Mouse (Mus musculus): ENCODE results near the gene Gm10719.
"Not testable (repeated sequence)": the region's sequence is repeated elsewhere in the genome, so short reads cannot be mapped to it uniquely, and the experiment has no call there.

Gene Gm10719

DNA sequence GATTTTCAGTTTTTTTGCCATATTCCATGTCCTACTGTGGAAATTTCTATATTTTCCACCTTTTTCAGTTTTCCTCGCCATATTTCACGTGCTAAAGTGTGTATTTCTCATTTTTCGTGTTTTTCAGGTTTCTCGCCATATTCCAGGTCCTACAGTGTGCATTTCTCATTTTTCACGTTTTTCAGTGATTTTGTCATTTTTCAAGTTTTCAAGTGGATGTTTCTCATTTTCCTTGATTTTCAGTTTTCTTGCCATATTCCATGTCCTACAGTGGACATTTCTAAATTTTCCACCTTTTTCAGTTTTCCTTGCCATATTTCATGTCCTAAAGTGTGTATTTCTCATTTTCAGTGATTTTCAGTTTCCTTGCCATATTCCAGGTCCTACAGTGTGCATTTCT lies 8.9 kb downstream of the Gm10719 start:
- not testable (repeated sequence) for DNase-seq

DNA sequence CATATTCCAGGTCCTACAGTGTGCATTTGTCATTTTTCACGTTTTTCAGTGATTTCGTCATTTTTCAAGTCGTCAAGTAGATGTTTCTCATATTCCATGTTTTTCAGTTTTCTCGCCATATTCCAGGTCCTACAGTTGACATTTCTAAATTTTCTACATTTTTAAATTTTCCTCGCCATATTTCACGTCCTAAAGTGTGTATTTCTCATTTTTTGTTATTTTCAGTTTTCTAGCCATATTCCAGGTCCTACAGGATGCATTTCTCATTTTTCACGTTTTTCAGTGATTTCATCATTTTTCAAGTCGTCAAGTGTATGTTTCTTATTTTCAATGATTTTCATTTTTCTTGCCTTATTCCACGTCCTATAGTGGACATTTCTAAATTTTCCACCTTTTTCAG lies 9.5 kb downstream of the Gm10719 start:
- not testable (repeated sequence) for DNase-seq

DNA sequence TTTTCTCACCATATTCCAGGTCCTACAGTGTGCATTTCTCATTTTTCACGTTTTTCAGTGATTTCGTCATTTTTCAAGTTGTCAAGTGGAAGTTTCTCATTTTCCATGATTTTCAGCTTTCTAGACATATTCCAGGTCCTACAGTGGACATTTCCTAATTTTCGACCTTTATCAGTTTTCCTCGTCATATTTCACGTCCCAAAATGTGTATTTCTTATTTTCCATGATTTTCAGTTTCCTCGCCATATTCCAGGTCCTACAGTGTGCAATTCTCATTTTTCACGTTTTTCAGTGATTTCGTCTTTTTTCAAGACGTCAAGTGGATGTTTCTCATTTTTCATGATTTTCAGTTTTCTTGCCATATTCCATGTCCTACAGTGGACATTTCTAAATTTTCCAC lies 10.0 kb downstream of the Gm10719 start:
- DNase-seq, result peak; percentile 49

DNA sequence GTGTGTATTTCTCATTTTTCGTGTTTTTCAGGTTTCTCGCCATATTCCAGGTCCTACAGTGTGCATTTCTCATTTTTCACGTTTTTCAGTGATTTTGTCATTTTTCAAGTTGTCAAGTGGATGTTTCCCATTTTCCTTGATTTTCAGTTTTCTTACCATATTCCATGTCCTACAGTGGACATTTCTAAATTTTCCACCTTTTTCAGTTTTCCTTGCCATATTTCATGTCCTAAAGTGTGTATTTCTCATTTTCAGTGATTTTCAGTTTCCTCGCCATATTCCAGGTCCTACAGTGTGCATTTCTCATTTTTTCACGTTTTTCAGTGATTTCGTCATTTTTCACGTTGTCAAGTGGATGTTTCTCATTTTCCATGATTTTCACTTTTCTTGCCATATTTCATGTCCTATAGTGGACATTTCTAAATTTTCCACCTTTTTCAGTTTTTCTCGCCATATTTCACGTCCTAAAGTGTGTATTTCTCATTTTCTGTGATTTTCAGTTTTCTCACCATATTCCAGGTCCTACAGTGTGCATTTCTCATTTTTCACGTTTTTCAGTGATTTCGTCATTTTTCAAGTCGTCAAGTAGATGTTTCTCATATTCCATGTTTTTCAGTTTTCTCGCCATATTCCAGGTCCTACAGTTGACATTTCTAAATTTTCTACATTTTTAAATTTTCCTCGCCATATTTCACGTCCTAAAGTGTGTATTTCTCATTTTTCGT lies 12.2 kb downstream of the Gm10719 start:
- DNase-seq, result not testable (repeated sequence)

DNA sequence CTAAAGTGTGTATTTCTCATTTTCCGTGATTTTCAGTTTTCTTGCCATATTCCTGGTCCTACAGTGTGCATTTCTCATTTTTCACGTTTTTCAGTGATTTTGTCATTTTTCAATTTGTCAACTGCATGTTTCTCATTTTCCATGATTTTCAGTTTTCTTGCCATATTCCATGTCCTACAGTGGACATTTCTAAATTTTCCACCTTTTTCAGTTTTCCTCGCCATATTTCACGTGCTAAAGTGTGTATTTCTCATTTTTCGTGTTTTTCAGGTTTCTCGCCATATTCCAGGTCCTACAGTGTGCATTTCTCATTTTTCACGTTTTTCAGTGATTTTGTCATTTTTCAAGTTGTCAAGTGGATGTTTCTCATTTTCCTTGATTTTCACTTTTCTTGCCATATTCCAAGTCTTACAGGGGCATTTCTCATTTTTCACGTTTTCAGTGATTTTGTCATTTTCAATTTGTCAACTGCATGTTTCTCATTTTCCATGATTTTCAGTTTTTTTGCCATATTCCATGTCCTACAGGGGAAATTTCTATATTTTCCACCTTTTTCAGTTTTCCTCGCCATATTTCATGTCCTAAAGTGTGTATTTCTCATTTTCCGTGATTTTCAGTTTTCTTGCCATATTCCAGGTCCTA lies 13.6 kb downstream of the Gm10719 start:
- DNase-seq, result peak; percentile 80

DNA sequence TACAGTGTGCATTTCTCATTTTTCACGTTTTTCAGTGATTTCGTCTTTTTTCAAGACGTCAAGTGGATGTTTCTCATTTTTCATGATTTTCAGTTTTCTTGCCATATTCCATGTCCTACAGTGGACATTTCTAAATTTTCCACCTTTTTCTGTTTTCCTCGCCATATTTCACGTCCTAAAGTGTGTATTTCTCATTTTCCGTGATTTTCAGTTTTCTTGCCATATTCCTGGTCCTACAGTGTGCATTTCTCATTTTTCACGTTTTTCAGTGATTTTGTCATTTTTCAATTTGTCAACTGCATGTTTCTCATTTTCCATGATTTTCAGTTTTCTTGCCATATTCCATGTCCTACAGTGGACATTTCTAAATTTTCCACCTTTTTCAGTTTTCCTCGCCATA lies 17.1 kb downstream of the Gm10719 start, which contains the start of gene Gm17535:
Gm17535 (plus strand) TSS at position 301 of the 400 bp plus-strand sequence.
- DNase-seq, result not testable (repeated sequence)

DNA sequence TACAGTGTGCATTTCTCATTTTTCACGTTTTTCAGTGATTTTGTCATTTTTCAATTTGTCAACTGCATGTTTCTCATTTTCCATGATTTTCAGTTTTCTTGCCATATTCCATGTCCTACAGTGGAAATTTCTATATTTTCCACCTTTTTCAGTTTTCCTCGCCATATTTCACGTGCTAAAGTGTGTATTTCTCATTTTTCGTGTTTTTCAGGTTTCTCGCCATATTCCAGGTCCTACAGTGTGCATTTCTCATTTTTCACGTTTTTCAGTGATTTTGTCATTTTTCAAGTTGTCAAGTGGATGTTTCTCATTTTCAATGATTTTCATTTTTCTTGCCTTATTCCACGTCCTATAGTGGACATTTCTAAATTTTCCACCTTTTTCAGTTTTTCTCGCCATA lies 19.4 kb downstream of the Gm10719 start, which contains the start of gene Gm10715:
Gm10715 (plus strand) TSS at position 301 of the 400 bp plus-strand sequence.
- not testable (repeated sequence) for DNase-seq

DNA sequence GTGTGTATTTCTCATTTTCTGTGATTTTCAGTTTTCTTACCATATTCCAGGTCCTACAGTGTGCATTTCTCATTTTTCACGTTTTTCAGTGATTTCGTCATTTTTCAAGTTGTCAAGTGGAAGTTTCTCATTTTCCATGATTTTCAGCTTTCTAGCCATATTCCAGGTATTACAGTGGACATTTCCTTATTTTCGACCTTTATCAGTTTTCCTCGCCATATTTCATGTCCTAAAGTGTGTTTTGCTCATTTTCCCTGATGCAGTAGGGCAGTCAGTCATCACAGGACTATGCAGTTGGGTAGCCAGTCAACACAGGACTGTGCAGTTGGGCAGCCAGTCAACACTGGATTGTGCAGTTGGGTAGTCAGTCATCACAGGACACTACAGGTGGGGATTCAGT lies 21.0 kb downstream of the Gm10719 start:
- DNase-seq, result peak; percentile 1
